Mouse (Mus musculus): ENCODE measurements around the gene Cep41.

Cep41 gene

GRCm38 (mm10) chr6:30693350-30693991, at the start of gene Cep41:
Gene Cep41, minus strand, starts transcription at chr6:30693749.
- DNase-seq: peak; percentile 99

GRCm38 (mm10) chr6:30739177-30739747, 45.7 kb upstream of the Cep41 start:
- DNase-seq: peak; percentile 26

GRCm38 (mm10) chr6:30738464-30739006, 45.0 kb upstream of the Cep41 start:
- peak; percentile 18 for DNase-seq

GRCm38 (mm10) chr6:30737548-30738463, 44.3 kb upstream of the Cep41 start:
- DNase-seq: peak; percentile 78

GRCm38 (mm10) chr6:30736864-30737547, 43.5 kb upstream of the Cep41 start:
- DNase-seq: peak; percentile 63

- no peak for DNase-seq
Measured at GRCm38 (mm10) chr6:30736372-30736762, 42.8 kb upstream of the Cep41 start.

- DNase-seq: no peak
Measured at GRCm38 (mm10) chr6:30735728-30736371, 42.3 kb upstream of the Cep41 start.

GRCm38 (mm10) chr6:30734988-30735727, 41.6 kb upstream of the Cep41 start:
- no peak for DNase-seq

GRCm38 (mm10) chr6:30734465-30734864, 40.9 kb upstream of the Cep41 start:
- DNase-seq: no peak

- no peak for DNase-seq
Measured at GRCm38 (mm10) chr6:30732571-30733130, 39.1 kb upstream of the Cep41 start.

GRCm38 (mm10) chr6:30730301-30730971, 36.9 kb upstream of the Cep41 start:
- DNase-seq: no peak

- DNase-seq: no peak
Measured at GRCm38 (mm10) chr6:30723331-30723730, 29.8 kb upstream of the Cep41 start, which contains the start of gene Mest. Gene Mest, plus strand, starts transcription at chr6:30723547.

GRCm38 (mm10) chr6:30722385-30723164, 29.0 kb upstream of the Cep41 start:
- DNase-seq: no peak

- no peak for DNase-seq
Measured at GRCm38 (mm10) chr6:30716796-30717195, 23.2 kb upstream of the Cep41 start.

- no peak for DNase-seq
Measured at GRCm38 (mm10) chr6:30714891-30715471, 21.4 kb upstream of the Cep41 start.

- no peak for DNase-seq
Measured at GRCm38 (mm10) chr6:30713896-30714295, 20.3 kb upstream of the Cep41 start.

GRCm38 (mm10) chr6:30713455-30713854, 19.9 kb upstream of the Cep41 start:
- no peak for DNase-seq

- no peak for DNase-seq
Measured at GRCm38 (mm10) chr6:30712484-30712883, 18.9 kb upstream of the Cep41 start.

GRCm38 (mm10) chr6:30711365-30711763, 17.8 kb upstream of the Cep41 start:
- DNase-seq: no peak
